Mouse (Mus musculus): ENCODE measurements around the gene Dmp1. TPM values are rescaled to one million over a fixed set of nuclear protein-coding genes. Genes with fewer than 3 reads are reported as not detected.
A peak's percentile ranks its signal among the peaks of the same experiment; 100 is the strongest.

The Dmp1 gene
- polyA plus RNA-seq, 1 experiment, result 3.4 TPM

GRCm38 (mm10) chr5:104201153-104201950 is 1.1 kb upstream of the Dmp1 start:
- Histone ChIP-seq H3K79me3 (ENCODE audit: low read depth) (no peaks in the 10 kb centered on the region), H3K27me3 (ENCODE audit: control insufficient read depth, insufficient read depth, insufficient read length) (no peaks in the 10 kb centered on the region)
- TF ChIP-seq CTCF (IDR thresholded peaks at IDR 0.05; ENCODE audit: control insufficient read depth, insufficient read depth, insufficient read length) (no peak), FOSL1 (IDR thresholded peaks at IDR 0.05; ENCODE audit: insufficient read depth, low read length, poor library complexity, severe bottlenecking) (no peak), CEBPB (IDR thresholded peaks at IDR 0.05; ENCODE audit: low read depth) (no peak), USF1 (IDR thresholded peaks at IDR 0.05; ENCODE audit: low read depth) (peak; percentile 66), MYOG (IDR thresholded peaks at IDR 0.05; ENCODE audit: control insufficient read depth, extremely low read depth, insufficient read length) (no peak), MYOD1 (IDR thresholded peaks at IDR 0.05; ENCODE audit: control insufficient read depth, insufficient read length, low read depth) (no peak), MAX (IDR thresholded peaks at IDR 0.05) (no peak)

GRCm38 (mm10) chr5:104212531-104212930 is 10.1 kb downstream of the Dmp1 start:
- Histone ChIP-seq H3K79me3 (ENCODE audit: low read depth) (no peaks in the 10 kb centered on the region), H3K36me3 (ENCODE audit: control insufficient read depth, insufficient read depth) (no peaks in the 10 kb centered on the region), H3K79me2 (ENCODE audit: control insufficient read depth, insufficient read depth) (no peaks in the 10 kb centered on the region), H3ac (ENCODE audit: control insufficient read depth, insufficient read length, low read depth) (no peak overlapping the region), H3K27me3 (ENCODE audit: control insufficient read depth, insufficient read depth, insufficient read length) (no peaks in the 10 kb centered on the region), H3K4me3 (ENCODE audit: insufficient read depth, poor library complexity, severe bottlenecking) (no peak overlapping the region)
- TF ChIP-seq CEBPB (IDR thresholded peaks at IDR 0.05; ENCODE audit: low read depth) (no peak), MYOD1 (IDR thresholded peaks at IDR 0.05; ENCODE audit: control insufficient read depth, insufficient read length, low read depth) (no peak), FOSL1 (IDR thresholded peaks at IDR 0.05; ENCODE audit: insufficient read depth, low read length, poor library complexity, severe bottlenecking) (no peak), CTCF (IDR thresholded peaks at IDR 0.05; ENCODE audit: control insufficient read depth, insufficient read depth, insufficient read length) (no peak), MAX (IDR thresholded peaks at IDR 0.05) (no peak), USF1 (IDR thresholded peaks at IDR 0.05; ENCODE audit: low read depth) (no peak), MYOG (IDR thresholded peaks at IDR 0.05; ENCODE audit: control insufficient read depth, extremely low read depth, insufficient read length) (no peak)

More at GRCm38 (mm10) chr5:104201153-104201950, 1.1 kb upstream of the Dmp1 start:
- Histone ChIP-seq H3K4me3 (ENCODE audit: insufficient read depth, poor library complexity, severe bottlenecking) (no peak overlapping the region), H3ac (ENCODE audit: control insufficient read depth, insufficient read length, low read depth) (no peak overlapping the region), H3K36me3 (ENCODE audit: control insufficient read depth, insufficient read depth) (no peaks in the 10 kb centered on the region), H3K79me2 (ENCODE audit: control insufficient read depth, insufficient read depth) (no peaks in the 10 kb centered on the region)

- H3K36me3 ChIP-seq (ENCODE audit: control insufficient read depth, insufficient read depth), result no peaks in the 10 kb centered on the region
- no peaks in the 10 kb centered on the region for H3K79me2 ChIP-seq (ENCODE audit: control insufficient read depth, insufficient read depth)
- no peak overlapping the region for H3ac ChIP-seq (ENCODE audit: control insufficient read depth, insufficient read length, low read depth)
- TF ChIP-seq USF1 (IDR thresholded peaks at IDR 0.05; ENCODE audit: low read depth), result no peak
- no peak for TF ChIP-seq MYOG (IDR thresholded peaks at IDR 0.05; ENCODE audit: control insufficient read depth, extremely low read depth, insufficient read length)
- no peak for TF ChIP-seq CTCF (IDR thresholded peaks at IDR 0.05; ENCODE audit: control insufficient read depth, insufficient read depth, insufficient read length)
- TF ChIP-seq FOSL1 (IDR thresholded peaks at IDR 0.05; ENCODE audit: insufficient read depth, low read length, poor library complexity, severe bottlenecking), result no peak
- no peak for TF ChIP-seq MYOD1 (IDR thresholded peaks at IDR 0.05; ENCODE audit: control insufficient read depth, insufficient read length, low read depth)
- TF ChIP-seq MAX (IDR thresholded peaks at IDR 0.05), result no peak
- no peak for TF ChIP-seq CEBPB (IDR thresholded peaks at IDR 0.05; ENCODE audit: low read depth)
- no peaks in the 10 kb centered on the region for H3K27me3 ChIP-seq (ENCODE audit: control insufficient read depth, insufficient read depth, insufficient read length)
- H3K79me3 ChIP-seq (ENCODE audit: low read depth), result no peaks in the 10 kb centered on the region
- no peak overlapping the region for H3K4me3 ChIP-seq (ENCODE audit: insufficient read depth, poor library complexity, severe bottlenecking)
Measured at GRCm38 (mm10) chr5:104218926-104219325, 16.5 kb downstream of the Dmp1 start.

GRCm38 (mm10) chr5:104224299-104224698 is 21.9 kb downstream of the Dmp1 start:
- H3K36me3 ChIP-seq (ENCODE audit: control insufficient read depth, insufficient read depth), result no peaks in the 10 kb centered on the region
- no peak for TF ChIP-seq CTCF (IDR thresholded peaks at IDR 0.05; ENCODE audit: control insufficient read depth, insufficient read depth, insufficient read length)
- H3ac ChIP-seq (ENCODE audit: control insufficient read depth, insufficient read length, low read depth), result no peak overlapping the region
- no peak overlapping the region for H3K4me3 ChIP-seq (ENCODE audit: insufficient read depth, poor library complexity, severe bottlenecking)
- H3K79me2 ChIP-seq (ENCODE audit: control insufficient read depth, insufficient read depth), result no peaks in the 10 kb centered on the region
- H3K79me3 ChIP-seq (ENCODE audit: low read depth), result no peaks in the 10 kb centered on the region
- no peaks in the 10 kb centered on the region for H3K27me3 ChIP-seq (ENCODE audit: control insufficient read depth, insufficient read depth, insufficient read length)

- Histone ChIP-seq H3K79me2 (ENCODE audit: control insufficient read depth, insufficient read depth) (no peaks in the 10 kb centered on the region), H3K4me3 (ENCODE audit: insufficient read depth, poor library complexity, severe bottlenecking) (no peak overlapping the region), H3K79me3 (ENCODE audit: low read depth) (no peaks in the 10 kb centered on the region), H3K27me3 (ENCODE audit: control insufficient read depth, insufficient read depth, insufficient read length) (no peaks in the 10 kb centered on the region), H3ac (ENCODE audit: control insufficient read depth, insufficient read length, low read depth) (no peak overlapping the region), H3K36me3 (ENCODE audit: control insufficient read depth, insufficient read depth) (no peaks in the 10 kb centered on the region)
- TF ChIP-seq CEBPB (IDR thresholded peaks at IDR 0.05; ENCODE audit: low read depth) (no peak), USF1 (IDR thresholded peaks at IDR 0.05; ENCODE audit: low read depth) (no peak), MAX (IDR thresholded peaks at IDR 0.05) (no peak), MYOD1 (IDR thresholded peaks at IDR 0.05; ENCODE audit: control insufficient read depth, insufficient read length, low read depth) (no peak), MYOG (IDR thresholded peaks at IDR 0.05; ENCODE audit: control insufficient read depth, extremely low read depth, insufficient read length) (no peak), CTCF (IDR thresholded peaks at IDR 0.05; ENCODE audit: control insufficient read depth, insufficient read depth, insufficient read length) (no peak), FOSL1 (IDR thresholded peaks at IDR 0.05; ENCODE audit: insufficient read depth, low read length, poor library complexity, severe bottlenecking) (no peak)
Measured at GRCm38 (mm10) chr5:104224750-104225149, 22.3 kb downstream of the Dmp1 start.

GRCm38 (mm10) chr5:104228497-104228896 is 26.1 kb downstream of the Dmp1 start:
- H3ac ChIP-seq (ENCODE audit: control insufficient read depth, insufficient read length, low read depth), result no peak overlapping the region
- H3K79me3 ChIP-seq (ENCODE audit: low read depth), result no peaks in the 10 kb centered on the region
- H3K27me3 ChIP-seq (ENCODE audit: control insufficient read depth, insufficient read depth, insufficient read length), result no peaks in the 10 kb centered on the region
- H3K79me2 ChIP-seq (ENCODE audit: control insufficient read depth, insufficient read depth), result no peaks in the 10 kb centered on the region
- H3K36me3 ChIP-seq (ENCODE audit: control insufficient read depth, insufficient read depth), result no peaks in the 10 kb centered on the region
- H3K4me3 ChIP-seq (ENCODE audit: insufficient read depth, poor library complexity, severe bottlenecking), result no peak overlapping the region
- TF ChIP-seq MYOG (IDR thresholded peaks at IDR 0.05; ENCODE audit: control insufficient read depth, extremely low read depth, insufficient read length) (no peak), FOSL1 (IDR thresholded peaks at IDR 0.05; ENCODE audit: insufficient read depth, low read length, poor library complexity, severe bottlenecking) (no peak), CEBPB (IDR thresholded peaks at IDR 0.05; ENCODE audit: low read depth) (no peak)

All from C2C12 (cell line).